Mouse (Mus musculus): ENCODE measurements at regions not wholly inside any gene's neighbourhood (a gene's known extent, or its start where the extent isn't known, plus 50 kb on each side); places are given as distances from the start of the nearest gene placed in this dataset.

- Histone ChIP-seq H3K27ac (no peak overlapping the region), H3K4me2 (no peak overlapping the region), H3K36me3 (replicated peaks) (no peaks in the 10 kb centered on the region), H3K9me3 (no peaks in the 10 kb centered on the region), H3K27me3 (no peaks in the 10 kb centered on the region), H3K9ac (no peak overlapping the region), H3K4me3 (replicated peaks) (no peak overlapping the region), H3K4me1 (no peaks in the 10 kb centered on the region)
- no peak for ATAC-seq (ENCODE audit: low FRiP score)
- WGBS, result 85% methylated on average over 1 of the region's 1 CpGs
These were observed 567.3 kb downstream of the Prkd1 start for GRCm38 (mm10) chr12:50081571-50081970.

GRCm38 (mm10) chr12:50084517-50084916, 564.4 kb downstream of the Prkd1 start:
- no peak overlapping the region for H3K9ac ChIP-seq
- H3K27ac ChIP-seq, result no peak overlapping the region
- H3K4me2 ChIP-seq, result no peak overlapping the region
- no peak overlapping the region for H3K4me3 ChIP-seq (replicated peaks)
- no peaks in the 10 kb centered on the region for H3K4me1 ChIP-seq
- no peaks in the 10 kb centered on the region for H3K36me3 ChIP-seq (replicated peaks)
- WGBS, result 64% methylated on average over 3 of the region's 3 CpGs
- no peak for ATAC-seq (ENCODE audit: low FRiP score)
- no peaks in the 10 kb centered on the region for H3K9me3 ChIP-seq
- no peaks in the 10 kb centered on the region for H3K27me3 ChIP-seq

- Histone ChIP-seq H3K36me3 (replicated peaks) (no peaks in the 10 kb centered on the region), H3K9me3 (no peaks in the 10 kb centered on the region), H3K4me3 (replicated peaks) (no peak overlapping the region), H3K27me3 (no peaks in the 10 kb centered on the region), H3K27ac (peak overlapping the region; percentile 79), H3K4me1 (peaks cover 14% of the 10 kb centered on the region), H3K4me2 (no peak overlapping the region), H3K9ac (no peak overlapping the region)
- ATAC-seq (ENCODE audit: low FRiP score), result no peak; the same call in 1 of the 2 replicates
- 67% methylated on average over 9 of the region's 9 CpGs for WGBS
These were observed 537.5 kb downstream of the Prkd1 start for GRCm38 (mm10) chr12:50111246-50112044.

- H3K27ac ChIP-seq, result peak overlapping the region; percentile 79
- no peaks in the 10 kb centered on the region for H3K9me3 ChIP-seq
- peaks cover 14% of the 10 kb centered on the region for H3K4me1 ChIP-seq
- peak; percentile 59; the same call in 1 of the 2 replicates for ATAC-seq (ENCODE audit: low FRiP score)
- H3K36me3 ChIP-seq (replicated peaks), result no peaks in the 10 kb centered on the region
- no peak overlapping the region for H3K9ac ChIP-seq
- WGBS, result 63% methylated on average over 7 of the region's 7 CpGs
- H3K4me3 ChIP-seq (replicated peaks), result no peak overlapping the region
- H3K27me3 ChIP-seq, result no peaks in the 10 kb centered on the region
- H3K4me2 ChIP-seq, result no peak overlapping the region
These were observed 536.8 kb downstream of the Prkd1 start for GRCm38 (mm10) chr12:50112081-50112491.

GRCm38 (mm10) chr12:50115855-50116254, 533.0 kb downstream of the Prkd1 start:
- Histone ChIP-seq H3K36me3 (replicated peaks) (no peaks in the 10 kb centered on the region), H3K4me1 (peaks cover 24% of the 10 kb centered on the region), H3K9me3 (no peaks in the 10 kb centered on the region), H3K4me2 (no peak overlapping the region), H3K27ac (peak overlapping the region; percentile 6; the same call in 1 of the 2 replicates), H3K4me3 (replicated peaks) (no peak overlapping the region), H3K27me3 (no peaks in the 10 kb centered on the region), H3K9ac (no peak overlapping the region)
- WGBS, result 13% methylated on average over 2 of the region's 2 CpGs
- no peak for ATAC-seq (ENCODE audit: low FRiP score)

GRCm38 (mm10) chr12:50118346-50118745, 530.6 kb downstream of the Prkd1 start:
- no peak for ATAC-seq (ENCODE audit: low FRiP score)
- Histone ChIP-seq H3K4me3 (replicated peaks) (no peak overlapping the region), H3K36me3 (replicated peaks) (no peaks in the 10 kb centered on the region), H3K4me1 (peaks cover 36% of the 10 kb centered on the region), H3K9ac (no peak overlapping the region), H3K4me2 (no peak overlapping the region), H3K9me3 (no peaks in the 10 kb centered on the region), H3K27me3 (no peaks in the 10 kb centered on the region), H3K27ac (no peak overlapping the region)

- H3K9me3 ChIP-seq, result no peaks in the 10 kb centered on the region
- H3K27ac ChIP-seq, result peak overlapping the region; percentile 76
- no peak overlapping the region for H3K4me2 ChIP-seq
- peak; percentile 68 for ATAC-seq (ENCODE audit: low FRiP score)
- no peak overlapping the region for H3K4me3 ChIP-seq (replicated peaks)
- WGBS, result 16% methylated on average over 5 of the region's 5 CpGs
- H3K36me3 ChIP-seq (replicated peaks), result no peaks in the 10 kb centered on the region
- H3K9ac ChIP-seq, result no peak overlapping the region
- H3K27me3 ChIP-seq, result no peaks in the 10 kb centered on the region
- peaks cover 22% of the 10 kb centered on the region for H3K4me1 ChIP-seq
These were observed 526.8 kb downstream of the Prkd1 start for GRCm38 (mm10) chr12:50122145-50122544.

- Histone ChIP-seq H3K27me3 (no peaks in the 10 kb centered on the region), H3K27ac (peak overlapping the region; percentile 56; the same call in 1 of the 2 replicates), H3K4me1 (peaks cover 20% of the 10 kb centered on the region)
These were observed 525.9 kb downstream of the Prkd1 start for GRCm38 (mm10) chr12:50122971-50123370.

GRCm38 (mm10) chr12:50158143-50158542, 490.8 kb downstream of the Prkd1 start:
- H3K4me2 ChIP-seq, result no peak overlapping the region
- WGBS, result 84% methylated on average over 9 of the region's 9 CpGs
- no peaks in the 10 kb centered on the region for H3K36me3 ChIP-seq (replicated peaks)
- H3K9me3 ChIP-seq, result no peaks in the 10 kb centered on the region
- no peak overlapping the region for H3K4me3 ChIP-seq (replicated peaks)
- H3K27me3 ChIP-seq, result no peaks in the 10 kb centered on the region
- H3K27ac ChIP-seq, result no peak overlapping the region
- no peaks in the 10 kb centered on the region for H3K4me1 ChIP-seq
- no peak overlapping the region for H3K9ac ChIP-seq
- ATAC-seq (ENCODE audit: low FRiP score), result no peak

More at GRCm38 (mm10) chr12:50122971-50123370, 525.9 kb downstream of the Prkd1 start:
- Histone ChIP-seq H3K36me3 (replicated peaks) (no peaks in the 10 kb centered on the region), H3K4me3 (replicated peaks) (no peak overlapping the region), H3K4me2 (no peak overlapping the region), H3K9me3 (no peaks in the 10 kb centered on the region), H3K9ac (no peak overlapping the region)
- WGBS, result 21% methylated on average over 1 of the region's 1 CpGs
- no peak for ATAC-seq (ENCODE audit: low FRiP score)

GRCm38 (mm10) chr12:50187332-50187731, 461.6 kb downstream of the Prkd1 start:
- ATAC-seq (ENCODE audit: low FRiP score), result no peak
- WGBS, result 13% methylated on average over 1 of the region's 1 CpGs

GRCm38 (mm10) chr12:50190892-50191539, 457.9 kb downstream of the Prkd1 start:
- peak overlapping the region; percentile 22 for H3K4me2 ChIP-seq
- ATAC-seq (ENCODE audit: low FRiP score), result peak; percentile 57
- H3K4me3 ChIP-seq (replicated peaks), result no peak overlapping the region
- no peak overlapping the region; the same call in 1 of the 2 replicates for H3K27ac ChIP-seq
- no peaks in the 10 kb centered on the region for H3K27me3 ChIP-seq
- peaks cover 25% of the 10 kb centered on the region for H3K4me1 ChIP-seq
- H3K9ac ChIP-seq, result no peak overlapping the region
- no peaks in the 10 kb centered on the region for H3K9me3 ChIP-seq
- H3K36me3 ChIP-seq (replicated peaks), result no peaks in the 10 kb centered on the region

More at GRCm38 (mm10) chr12:50187332-50187731, 461.6 kb downstream of the Prkd1 start:
- H3K4me2 ChIP-seq, result no peak overlapping the region
- H3K36me3 ChIP-seq (replicated peaks), result no peaks in the 10 kb centered on the region
- H3K4me1 ChIP-seq, result peaks cover 15% of the 10 kb centered on the region
- 0 out of 2 replicates have a peak overlapping the region, but pooled peaks have one; percentile 9 for H3K27ac ChIP-seq
- no peak overlapping the region for H3K4me3 ChIP-seq (replicated peaks)
- H3K9me3 ChIP-seq, result no peaks in the 10 kb centered on the region
- no peaks in the 10 kb centered on the region for H3K27me3 ChIP-seq
- no peak overlapping the region for H3K9ac ChIP-seq

- Histone ChIP-seq H3K4me3 (replicated peaks) (no peak overlapping the region), H3K9ac (0 out of 2 replicates have a peak overlapping the region, but pooled peaks have one; percentile 17), H3K4me1 (peaks cover 29% of the 10 kb centered on the region), H3K4me2 (peak overlapping the region; percentile 34), H3K27me3 (no peaks in the 10 kb centered on the region), H3K9me3 (no peaks in the 10 kb centered on the region), H3K36me3 (replicated peaks) (no peaks in the 10 kb centered on the region), H3K27ac (peak overlapping the region; percentile 81)
- peak; percentile 33; the same call in 1 of the 2 replicates for ATAC-seq (ENCODE audit: low FRiP score)
- 28% methylated on average over 11 of the region's 11 CpGs for WGBS
These were observed 456.9 kb downstream of the Prkd1 start for GRCm38 (mm10) chr12:50191733-50192612.

All from forebrain, embryonic 12.5 days (tissue).